Mouse (Mus musculus): ENCODE measurements around the gene Copg2.

Gene Copg2

DNA sequence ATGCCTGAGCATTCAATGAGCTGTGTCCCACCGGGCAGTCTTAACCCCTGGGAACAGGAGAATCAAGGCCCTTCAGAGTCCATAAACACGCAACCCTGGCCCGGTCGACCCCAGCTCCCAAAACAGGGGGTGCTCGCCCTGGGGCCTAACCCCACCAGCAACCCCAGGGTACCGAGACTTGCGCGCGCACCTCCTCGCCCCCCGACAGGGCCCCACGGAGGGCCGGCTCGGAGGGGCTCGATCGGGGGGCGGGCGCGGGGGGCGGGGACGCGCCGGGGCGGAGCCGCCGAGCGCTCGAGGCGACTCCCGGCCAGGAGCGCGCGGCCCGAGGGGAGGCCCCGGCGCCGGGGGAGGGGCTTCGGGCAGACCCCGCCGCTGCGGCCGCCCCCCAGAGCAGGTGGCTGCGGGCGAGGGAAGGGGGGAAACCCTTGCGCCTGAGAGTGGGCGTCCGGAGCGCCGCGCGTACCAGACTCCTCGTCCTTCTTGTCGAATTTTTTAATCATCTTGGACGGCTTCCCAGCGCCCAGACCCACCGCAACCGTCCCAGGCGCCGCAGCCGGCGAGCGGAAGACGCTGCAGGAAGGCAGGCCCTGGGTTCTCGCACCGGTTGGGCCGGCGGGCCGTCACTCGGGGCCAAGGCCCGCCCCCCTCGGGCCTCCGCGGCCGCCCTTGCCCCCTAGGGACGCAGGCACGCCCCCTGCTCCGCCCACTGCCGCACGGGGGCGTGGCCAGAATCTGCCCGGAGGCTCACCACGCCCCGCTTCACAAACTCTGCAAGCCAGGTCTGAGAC lies at the start of gene Copg2:
Copg2 (minus strand) TSS at position 600 of the 791 bp plus-strand sequence.
- peak; percentile 95 for DNase-seq (ENCODE audit: low read depth, low spot score)

DNA sequence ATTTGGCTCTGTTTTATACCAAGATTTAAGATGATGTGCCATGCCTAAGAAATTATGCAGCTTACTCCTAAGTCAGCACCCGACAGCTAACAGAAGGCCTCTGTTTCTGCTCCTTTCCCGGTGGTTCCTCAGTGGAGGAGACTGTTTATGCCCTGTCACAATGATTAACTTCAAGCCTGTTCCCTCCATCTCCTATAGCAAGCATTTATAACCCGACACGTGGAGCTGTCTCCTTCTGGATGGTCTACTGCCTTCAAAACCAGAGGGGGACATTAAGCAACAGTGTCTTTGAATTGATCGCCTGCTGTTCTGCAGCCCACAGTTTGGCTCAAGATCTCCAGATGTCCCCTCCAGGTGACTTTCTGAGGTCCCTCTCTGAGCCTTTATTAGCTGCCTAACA lies 42.7 kb upstream of the Copg2 start:
- no peak for DNase-seq (ENCODE audit: low read depth, low spot score)

DNA sequence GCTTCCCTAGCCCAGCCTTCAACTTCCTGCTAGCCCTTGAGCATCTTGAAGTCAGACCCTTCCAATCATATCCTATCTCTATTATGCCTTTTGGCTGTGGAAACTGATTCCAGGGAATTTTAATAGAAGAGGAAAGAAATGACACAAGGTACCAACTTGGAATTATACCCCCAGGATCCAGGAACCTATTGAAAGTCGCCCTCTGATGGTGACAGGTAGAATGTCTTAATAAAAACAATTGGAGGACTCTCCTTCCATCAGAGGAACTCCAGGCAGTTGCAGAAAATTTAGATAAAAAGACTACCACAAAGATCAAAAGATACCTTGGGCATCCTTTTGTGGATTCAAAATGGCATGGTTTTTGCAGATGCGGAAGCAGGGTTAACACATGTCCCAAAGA lies 26.2 kb upstream of the Copg2 start:
- DNase-seq (ENCODE audit: low read depth, low spot score) = no peak

- no peak for DNase-seq (ENCODE audit: low read depth, low spot score)
Observed at GRCm38 (mm10) chr6:30921826-30922225, 25.2 kb upstream of the Copg2 start.

DNA sequence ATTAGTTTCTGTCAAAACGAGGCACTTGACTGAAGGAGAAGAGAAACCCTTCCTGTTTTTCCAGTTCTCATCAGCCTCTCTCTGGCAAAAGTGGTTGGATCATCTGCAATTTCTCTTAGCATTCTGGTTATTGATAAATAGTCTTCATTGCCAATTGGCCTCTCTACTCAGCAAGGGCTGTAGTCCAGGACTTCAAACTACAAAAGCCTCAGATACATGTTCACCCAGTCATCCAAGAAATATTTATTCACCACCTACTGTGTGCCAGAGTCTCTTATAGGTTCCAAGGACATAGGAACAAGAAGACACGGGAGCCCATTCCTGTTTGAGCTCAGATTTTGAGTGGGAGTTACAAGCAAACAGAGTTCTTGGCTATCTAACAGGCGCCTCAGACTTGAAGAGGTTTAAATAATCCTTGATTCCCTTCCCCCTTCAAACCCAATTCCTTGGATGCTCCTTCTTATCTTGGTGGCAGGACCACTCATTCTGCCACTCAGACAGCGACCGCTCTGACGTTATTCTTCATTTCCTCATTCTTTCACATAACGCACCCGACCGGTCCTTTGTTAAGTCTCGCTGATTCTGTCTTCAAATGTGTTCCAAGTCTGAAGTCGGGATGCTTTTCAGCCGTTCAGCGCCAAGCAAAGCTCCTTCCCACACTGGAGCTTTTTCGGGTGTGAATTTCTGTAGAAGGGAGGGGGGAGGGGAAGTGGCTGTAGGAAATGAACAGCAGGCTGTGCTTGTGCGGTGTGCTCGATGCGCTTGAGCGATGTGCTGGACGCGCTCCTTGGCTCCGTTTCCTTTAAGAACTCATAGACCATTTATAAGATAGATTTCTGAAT lies 24.5 kb upstream of the Copg2 start:
- DNase-seq (ENCODE audit: low read depth, low spot score) = no peak

DNA sequence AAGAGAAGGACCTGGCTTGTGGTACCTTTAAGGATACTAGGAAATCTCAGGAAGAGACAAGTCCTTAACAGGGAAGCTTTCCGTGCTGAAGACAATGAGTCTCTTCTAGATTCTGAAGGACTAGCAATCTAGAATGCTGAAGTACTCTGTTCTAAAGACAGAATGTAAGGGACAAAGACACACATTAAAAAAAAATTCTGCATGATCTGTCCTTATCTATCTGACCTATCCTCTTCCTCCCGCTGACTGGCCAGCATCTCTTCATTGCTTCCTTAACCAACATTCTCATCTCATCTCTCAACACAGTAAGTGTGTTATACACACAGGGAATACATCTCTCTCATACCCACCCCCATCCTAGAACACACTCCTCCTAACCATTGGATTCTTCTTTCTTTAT lies 18.9 kb upstream of the Copg2 start, which contains the start of gene Tsga13:
Tsga13 (minus strand) TSS at position 101 of the 400 bp plus-strand sequence.
- DNase-seq (ENCODE audit: low read depth, low spot score) = no peak

DNA sequence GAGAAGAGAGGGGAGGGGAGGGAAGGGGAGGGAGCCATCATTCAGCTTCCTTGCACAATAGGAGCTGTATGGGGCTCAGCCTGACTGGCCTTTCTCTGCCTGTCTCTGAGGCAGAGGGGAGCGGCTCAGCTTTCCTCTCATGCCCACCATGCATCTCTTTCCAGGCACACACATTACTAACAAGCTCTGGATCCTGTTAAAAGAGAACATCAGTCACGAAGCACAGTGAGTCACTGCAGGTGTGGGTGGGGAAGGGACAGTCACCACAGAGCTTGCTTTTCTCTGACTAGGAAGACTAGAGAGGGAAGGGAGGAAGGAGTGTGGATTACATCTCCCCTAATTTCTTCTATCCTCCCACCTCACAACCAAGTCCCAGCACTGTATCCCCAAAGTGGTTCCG lies 11.4 kb upstream of the Copg2 start:
- DNase-seq (ENCODE audit: low read depth, low spot score) = no peak

DNA sequence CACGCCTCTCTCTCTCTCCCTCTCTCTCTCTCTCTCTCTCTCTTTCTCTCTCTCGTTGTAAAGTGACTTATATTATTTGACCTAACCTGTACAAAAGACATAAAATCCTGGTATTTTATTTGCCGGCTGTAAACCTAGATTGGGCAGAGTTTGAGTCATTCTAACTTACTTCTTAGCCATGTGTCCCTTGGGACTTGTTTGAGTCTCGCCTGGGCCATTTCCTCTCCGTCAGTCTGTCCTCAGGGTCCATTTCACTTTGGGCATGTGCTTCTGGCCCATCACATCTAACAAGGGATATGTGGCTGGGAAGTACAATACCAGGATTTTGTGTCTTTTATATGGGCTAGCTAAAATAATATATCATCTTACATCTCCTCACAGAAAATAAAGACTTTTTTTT lies 8.3 kb upstream of the Copg2 start:
- DNase-seq (ENCODE audit: low read depth, low spot score) = no peak

DNA sequence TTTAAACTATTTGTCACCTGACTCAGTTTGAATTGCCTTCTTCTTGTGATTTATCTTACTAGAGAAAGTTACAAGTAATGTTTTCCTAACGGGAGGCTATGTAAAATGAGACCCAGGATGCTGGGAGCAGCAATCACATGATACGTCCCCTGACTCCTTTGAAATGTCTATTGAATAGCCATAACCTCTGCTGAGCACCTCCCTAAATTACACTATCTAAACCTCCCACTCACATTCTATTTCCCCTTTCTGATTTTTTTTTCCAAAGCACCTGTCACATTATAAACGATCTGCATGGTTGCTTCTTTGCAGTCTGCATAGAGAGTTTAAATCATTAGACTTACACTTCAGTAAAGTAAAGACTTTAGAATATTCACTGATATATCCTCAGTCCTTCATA lies 7.4 kb upstream of the Copg2 start:
- no peak for DNase-seq (ENCODE audit: low read depth, low spot score)

DNA sequence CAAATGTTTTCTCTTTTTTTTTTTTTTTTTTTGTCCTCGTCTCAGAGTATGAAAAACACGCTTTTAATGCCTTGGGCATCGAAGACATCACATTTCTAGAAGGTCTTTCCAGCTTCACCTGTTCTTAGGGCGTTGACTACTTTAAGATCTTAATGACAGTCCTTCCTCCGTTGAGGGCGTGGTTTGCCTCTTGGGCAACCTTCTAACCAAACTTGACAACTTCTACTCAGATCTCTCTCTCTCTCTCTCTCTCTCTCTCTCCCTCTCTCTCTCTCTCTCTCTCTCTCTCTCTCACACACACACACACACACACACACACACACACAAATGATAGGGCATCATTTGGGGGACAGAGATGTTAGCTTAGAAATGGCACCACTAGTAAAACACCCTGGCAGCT lies 926 bp upstream of the Copg2 start:
- no peak for DNase-seq (ENCODE audit: low read depth, low spot score)

DNA sequence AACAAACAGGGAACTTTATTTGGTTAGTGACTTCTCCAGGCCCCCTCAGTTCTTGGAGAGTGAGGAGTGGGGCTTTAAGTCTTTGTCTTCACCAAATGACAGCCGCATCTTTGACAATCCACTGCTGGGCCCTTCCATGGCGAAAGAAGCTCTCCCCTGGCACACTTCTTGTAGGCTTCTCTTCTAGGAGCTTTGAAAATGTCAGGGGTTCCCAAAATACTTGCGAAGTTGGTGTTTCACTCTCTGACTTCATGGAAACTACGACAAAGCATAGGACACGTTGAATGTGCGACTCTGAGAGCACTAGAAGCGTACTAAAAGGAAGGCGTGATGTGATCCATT lies 363 bp upstream of the Copg2 start:
- no peak for DNase-seq (ENCODE audit: low read depth, low spot score)

GRCm38 (mm10) chr6:30895819-30896194 lies 787 bp downstream of the Copg2 start:
- DNase-seq (ENCODE audit: low read depth, low spot score) = no peak

DNA sequence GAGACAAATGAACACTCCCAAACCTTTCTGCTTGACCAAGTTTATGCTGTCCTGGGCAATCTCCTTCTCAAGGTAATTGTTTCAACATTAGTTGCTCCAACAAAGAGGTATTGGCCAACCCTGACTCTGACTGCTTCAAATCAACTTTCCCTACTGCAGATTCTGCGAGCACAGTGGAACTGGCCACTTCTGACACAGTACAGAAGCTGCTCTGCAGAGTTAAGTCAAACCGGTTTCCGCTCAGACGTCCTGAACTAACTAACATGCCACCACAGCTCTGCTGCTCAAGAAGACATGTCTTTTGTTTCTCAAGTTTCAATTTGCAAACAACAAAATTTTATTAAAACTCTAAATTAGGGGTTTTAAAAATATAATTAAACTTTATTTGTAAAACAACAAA lies 3.5 kb downstream of the Copg2 start:
- DNase-seq (ENCODE audit: low read depth, low spot score) = no peak

- DNase-seq (ENCODE audit: low read depth, low spot score) = no peak
Observed at GRCm38 (mm10) chr6:30891761-30892160, 4.8 kb downstream of the Copg2 start.

GRCm38 (mm10) chr6:30884856-30885255 lies 11.7 kb downstream of the Copg2 start:
- DNase-seq (ENCODE audit: low read depth, low spot score) = no peak

- no peak for DNase-seq (ENCODE audit: low read depth, low spot score)
Observed at GRCm38 (mm10) chr6:30883491-30883890, 13.1 kb downstream of the Copg2 start.

DNA sequence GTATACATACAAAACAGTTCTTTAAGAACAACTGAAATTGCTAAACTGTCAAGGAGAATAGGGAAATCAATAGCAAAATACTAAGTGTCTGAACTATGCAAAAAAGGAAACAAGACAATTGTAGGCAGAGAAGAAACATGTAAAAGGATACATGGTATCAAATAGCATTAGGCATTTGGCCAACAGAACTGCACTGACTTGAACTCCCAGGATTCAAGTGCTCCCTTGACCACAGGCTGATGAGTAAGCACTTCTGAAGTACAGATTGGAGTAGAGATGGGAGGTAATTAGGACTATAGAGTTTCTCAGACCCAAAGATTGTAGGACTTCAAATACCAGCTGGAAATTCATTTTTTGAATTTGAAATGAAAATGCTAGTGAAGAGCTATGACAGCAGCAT lies 19.9 kb downstream of the Copg2 start:
- DNase-seq (ENCODE audit: low read depth, low spot score) = no peak

- DNase-seq (ENCODE audit: low read depth, low spot score) = no peak
Observed at GRCm38 (mm10) chr6:30866501-30866900, 30.1 kb downstream of the Copg2 start.

- no peak for DNase-seq (ENCODE audit: low read depth, low spot score)
Observed at GRCm38 (mm10) chr6:30865031-30865678, 31.4 kb downstream of the Copg2 start.

- no peak for DNase-seq (ENCODE audit: low read depth, low spot score)
Observed at GRCm38 (mm10) chr6:30855956-30856355, 40.6 kb downstream of the Copg2 start.

- no peak for DNase-seq (ENCODE audit: low read depth, low spot score)
Observed at GRCm38 (mm10) chr6:30855205-30855604, 41.4 kb downstream of the Copg2 start.

DNA sequence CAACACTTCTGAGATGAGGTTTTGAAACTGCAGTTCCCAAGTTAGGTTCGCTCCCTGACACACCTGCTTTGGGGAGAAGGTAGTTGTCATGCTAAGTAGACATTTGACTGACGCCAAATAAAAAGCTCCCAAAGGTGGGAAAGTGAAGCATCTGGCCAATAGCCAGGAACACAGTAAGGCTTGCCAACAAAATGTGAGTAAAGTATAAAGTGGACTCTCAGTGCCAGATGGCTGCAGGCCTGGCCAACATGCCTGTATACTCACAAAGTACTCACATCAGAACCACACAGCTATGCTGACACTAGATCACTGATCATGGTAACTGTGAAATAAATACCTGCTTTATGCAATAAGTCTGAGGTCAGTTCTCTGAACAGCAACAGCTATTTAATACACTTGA lies 46.8 kb downstream of the Copg2 start:
- no peak for DNase-seq (ENCODE audit: low read depth, low spot score)

DNA sequence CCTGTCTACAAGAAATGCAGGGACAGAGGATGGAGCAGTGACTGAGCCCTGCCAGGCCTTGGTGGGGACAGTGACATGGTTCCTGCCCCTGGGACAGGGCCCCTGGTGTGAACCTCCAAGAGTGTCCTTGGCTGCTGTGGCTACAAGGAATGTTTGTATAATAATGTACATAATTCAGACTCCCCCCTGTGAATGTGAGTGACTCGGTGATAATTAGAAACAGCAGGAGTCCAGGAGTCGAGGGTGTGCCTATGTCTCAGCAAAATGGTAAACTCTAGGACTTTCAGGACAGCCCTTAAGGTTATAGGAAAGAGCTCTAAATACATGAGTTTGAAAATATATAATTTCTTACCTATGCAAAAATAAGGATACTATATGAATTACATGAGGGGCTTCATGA lies 64.4 kb downstream of the Copg2 start:
- DNase-seq (ENCODE audit: low read depth, low spot score) = peak; percentile 2
